In genomic region chr2:178821552-178821951, GRCm38 (mm10) we compare ENCODE assay signal across 9 mouse cellular contexts.
"Had no signal": no experiment of that assay in that cellular context is flagged by ENCODE, and none has a peak within 500 bp of the region (broad histone marks: within the 10 kb centered on the region; RNA-seq: fewer than 3 reads in every experiment).

No protein-coding gene starts in this region.

- DNase-seq: liver, postnatal 0 days; lung, adult 2 months; lung, postnatal 14 days; lung, postnatal 36 days; right cerebral cortex, postnatal 14 days; spleen, adult 18-20 months; thymus, adult 18-20 months; thymus, postnatal 14 days; thymus, postnatal 36 days had no signal
